Mouse (Mus musculus) liver, postnatal 0 days (tissue): Measurements from ENCODE around the gene Sec14l4.

ENCODE experiments used
- CTCF ChIP-seq: sonication (generic); IDR thresholded peaks from 2 replicates; pipeline ENCODE4 v1.5.1; 2016; ENCODE audit warnings: antibody characterized with exemption, low read depth
- EP300 ChIP-seq: IDR thresholded peaks from 2 replicates; pipeline ENCODE4 v1.6.1; 2016; ENCODE audit warnings: antibody characterized with exemption, low read depth, mild to moderate bottlenecking

- TF ChIP-seq CTCF (no peak), EP300 (no peak)
Observed at GRCm38 (mm10) chr11:4078267-4078933, 47.1 kb downstream of the Sec14l4 start.
